Mouse (Mus musculus): ENCODE measurements around the gene Kdelr2. TPM values are rescaled to one million over a fixed set of nuclear protein-coding genes. Genes with fewer than 3 reads are reported as not detected.
"Not testable (repeated sequence)": the region's sequence is repeated elsewhere in the genome, so short reads cannot be mapped to it uniquely, and the experiment has no call there.

Gene Kdelr2
- 100 to 1,000 TPM; 149 to 150 TPM for total RNA-seq (2021)
- long read RNA-seq, experiment 1, transcript Kdelr2-201 (5 exons, 1,829 nt): major isoform, 70 of 74 reads
- long read RNA-seq, experiment 1, partial matches to known transcripts: 3 of 74 reads
- long read RNA-seq, experiment 1, other reads (novel, unspliced or antisense): 1 of 74 reads
- long read RNA-seq, experiment 2, transcript Kdelr2-201 (5 exons, 1,829 nt): major isoform, 67 of 69 reads
- long read RNA-seq, experiment 2, partial matches to known transcripts: 1 of 69 reads
- long read RNA-seq, experiment 2, other reads (novel, unspliced or antisense): 1 of 69 reads

GRCm38 (mm10) chr5:143403221-143404147 is at the start of gene Kdelr2:
Kdelr2 (plus strand) TSS chr5:143403838.
- peak; percentile 88 to 92 for DNase-seq (ENCODE audit: low spot score in 2 of 2)

- no peak for DNase-seq (ENCODE audit: low spot score in 2 of 2)
Measured at GRCm38 (mm10) chr5:143356017-143356416, 47.6 kb upstream of the Kdelr2 start.

GRCm38 (mm10) chr5:143356686-143357388 is 46.8 kb upstream of the Kdelr2 start, which contains the start of gene Grid2ip:
Grid2ip (plus strand) TSS chr5:143357338.
- no peak for DNase-seq (ENCODE audit: low spot score in 2 of 2)

- no peak for DNase-seq (ENCODE audit: low spot score in 2 of 2)
Measured at GRCm38 (mm10) chr5:143357564-143357963, 46.1 kb upstream of the Kdelr2 start.

GRCm38 (mm10) chr5:143359263-143359662 is 44.4 kb upstream of the Kdelr2 start:
- no peak for DNase-seq (ENCODE audit: low spot score in 2 of 2)

GRCm38 (mm10) chr5:143360000-143360399 is 43.6 kb upstream of the Kdelr2 start:
- DNase-seq (ENCODE audit: low spot score in 2 of 2): no peak

- no peak for DNase-seq (ENCODE audit: low spot score in 2 of 2)
Measured at GRCm38 (mm10) chr5:143361428-143361827, 42.2 kb upstream of the Kdelr2 start.

GRCm38 (mm10) chr5:143363678-143364615 is 39.7 kb upstream of the Kdelr2 start:
- DNase-seq (ENCODE audit: low spot score in 2 of 2): no peak

- no peak for DNase-seq (ENCODE audit: low spot score in 2 of 2)
Measured at GRCm38 (mm10) chr5:143367931-143368330, 35.7 kb upstream of the Kdelr2 start.

- no peak for DNase-seq (ENCODE audit: low spot score in 2 of 2)
Measured at GRCm38 (mm10) chr5:143369611-143370255, 33.9 kb upstream of the Kdelr2 start.

GRCm38 (mm10) chr5:143370416-143371145 is 33.1 kb upstream of the Kdelr2 start:
- DNase-seq (ENCODE audit: low spot score in 2 of 2): no peak

- no peak for DNase-seq (ENCODE audit: low spot score in 2 of 2)
Measured at GRCm38 (mm10) chr5:143371146-143371510, 32.5 kb upstream of the Kdelr2 start.

- no peak for DNase-seq (ENCODE audit: low spot score in 2 of 2)
Measured at GRCm38 (mm10) chr5:143372818-143373217, 30.8 kb upstream of the Kdelr2 start.

- DNase-seq (ENCODE audit: low spot score in 2 of 2): peak; percentile 55 to 62
Measured at GRCm38 (mm10) chr5:143375242-143375641, 28.4 kb upstream of the Kdelr2 start.

GRCm38 (mm10) chr5:143376156-143376555 is 27.5 kb upstream of the Kdelr2 start:
- no peak for DNase-seq (ENCODE audit: low spot score in 2 of 2)

- DNase-seq (ENCODE audit: low spot score in 2 of 2): no peak
Measured at GRCm38 (mm10) chr5:143386797-143387621, 16.6 kb upstream of the Kdelr2 start.

- no peak for DNase-seq (ENCODE audit: low spot score in 2 of 2)
Measured at GRCm38 (mm10) chr5:143394184-143394583, 9.5 kb upstream of the Kdelr2 start.

- DNase-seq (ENCODE audit: low spot score in 2 of 2): not testable (repeated sequence)
Measured at GRCm38 (mm10) chr5:143394966-143395365, 8.7 kb upstream of the Kdelr2 start.
